Mouse (Mus musculus) stomach, postnatal 0 days (tissue): Measurements from ENCODE around the gene Rom1.

Experiments used
- CTCF ChIP-seq: IDR thresholded peaks from 2 replicates; pipeline ENCODE4 v1.5.1; 2016; ENCODE audit warnings: antibody characterized with exemption, low read depth, mild to moderate bottlenecking, moderate library complexity
- EP300 ChIP-seq: optimal IDR thresholded peaks from 2 replicates; pipeline ENCODE3; 2016; ENCODE audit warnings: antibody characterized with exemption

GRCm38 (mm10) chr19:8920836-8921291 lies 8.3 kb downstream of the Rom1 start:
- TF ChIP-seq CTCF (no peak), EP300 (no peak)
